Mouse (Mus musculus): Measurements from ENCODE around the gene Tmem145.

GRCm38 (mm10) chr7:25292107-25292506, 13.8 kb upstream of the Tmem145 start:
- TF ChIP-seq CTCF (IDR thresholded peaks at IDR 0.05; ENCODE audit: extremely low read depth, insufficient read length, insufficient replicate concordance, low read depth, low read length) (no peak), POLR2A (IDR thresholded peaks at IDR 0.05; ENCODE audit: low read depth, low read length) (no peak)
